Mouse (Mus musculus) brown adipose tissue, adult 24 weeks (tissue): ENCODE results near the gene Armc2. TPM values are rescaled to one million over a fixed set of nuclear protein-coding genes. Genes with fewer than 3 reads are reported as not detected.

Source experiments
- polyA plus RNA-seq: library from polyadenylated mRNA; stranded (reverse); fragments of >200 nt; gene quantifications from 2 replicates; pipeline ENCODE4 v1.2.4, GENCODE M21; 2012; ENCODE audit not compliant: missing spikeins, insufficient read depth, insufficient read length

Armc2 gene
- polyA plus RNA-seq, 1 experiment: not detected

Other genes starting within 250 kb of the Armc2 start
- 3.1 and 4.8 TPM in 2 replicates for gene Cep57l1, start 208.6 kb downstream of the Armc2 start, polyA plus RNA-seq
- gene Sesn1, start 208.5 kb downstream of the Armc2 start, polyA plus RNA-seq: 9.5 and 14.1 TPM in 2 replicates